Mouse (Mus musculus): ENCODE measurements around the gene Tyms.

Gene Tyms

GRCm38 (mm10) chr5:30072825-30073821 is at the start of gene Tyms:
Tyms (minus strand) TSS chr5:30073617.
- DNase-seq (ENCODE audit: low spot score in 2 of 2): peak; percentile 71 to 73

GRCm38 (mm10) chr5:30122481-30122880 is 49.1 kb upstream of the Tyms start:
- no peak for DNase-seq (ENCODE audit: low spot score in 2 of 2)

GRCm38 (mm10) chr5:30120106-30120505 is 46.7 kb upstream of the Tyms start:
- DNase-seq (ENCODE audit: low spot score in 2 of 2): no peak

- DNase-seq (ENCODE audit: low spot score in 2 of 2): no peak
These were observed 45.7 kb upstream of the Tyms start for GRCm38 (mm10) chr5:30119163-30119562.

- DNase-seq (ENCODE audit: low spot score in 2 of 2): no peak
These were observed 44.6 kb upstream of the Tyms start for GRCm38 (mm10) chr5:30118018-30118417.

DNA sequence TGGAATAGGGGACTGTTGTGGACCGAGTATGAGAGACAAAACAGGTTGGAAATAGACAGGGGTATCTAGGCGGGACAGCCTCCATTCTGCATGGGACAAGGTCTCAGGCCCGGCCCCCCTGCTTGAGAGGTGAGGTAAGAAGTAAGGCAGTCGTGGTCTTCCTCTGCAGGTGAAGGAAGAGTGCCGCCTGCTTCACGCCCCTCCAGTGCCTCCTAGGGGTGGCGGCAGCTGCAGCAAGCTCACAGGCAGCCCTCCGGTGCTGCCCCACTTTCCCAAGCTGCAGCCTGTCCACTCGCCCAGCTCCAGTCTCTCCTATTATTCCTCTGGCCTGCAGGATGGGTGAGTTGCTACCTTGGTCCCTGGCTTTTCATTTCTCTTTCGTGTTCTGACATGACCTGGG is 42.3 kb upstream of the Tyms start:
- DNase-seq (ENCODE audit: low spot score in 2 of 2): no peak

- no peak for DNase-seq (ENCODE audit: low spot score in 2 of 2)
These were observed 41.3 kb upstream of the Tyms start for GRCm38 (mm10) chr5:30114761-30115140.

- DNase-seq (ENCODE audit: low spot score in 2 of 2): no peak
These were observed 40.7 kb upstream of the Tyms start for GRCm38 (mm10) chr5:30113881-30114760.

DNA sequence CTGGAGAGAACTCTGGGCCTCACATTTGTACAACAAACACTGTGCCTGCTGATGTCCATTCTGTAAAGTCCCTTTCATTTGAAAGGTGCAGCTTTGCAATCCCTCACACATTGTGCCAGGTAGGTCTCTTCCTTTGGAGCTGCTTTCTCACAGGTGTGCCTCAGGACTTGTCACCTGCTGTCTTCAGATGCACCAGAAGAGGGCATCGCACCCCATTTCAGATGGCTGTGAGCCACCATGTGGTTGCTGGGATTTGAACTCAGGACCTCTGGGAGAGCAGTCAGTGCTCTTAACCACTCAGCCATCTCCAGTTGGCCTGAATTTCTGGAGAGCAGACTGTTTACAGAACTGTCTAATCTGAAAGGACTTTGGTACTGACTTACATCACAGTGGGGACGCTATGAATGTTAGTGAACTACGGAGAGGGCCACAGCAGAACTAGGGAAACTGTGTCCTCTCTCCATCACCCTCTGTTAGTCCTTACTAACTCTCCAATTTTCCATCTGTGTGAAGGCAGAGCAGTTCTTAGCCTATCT is 39.2 kb upstream of the Tyms start:
- DNase-seq (ENCODE audit: low spot score in 2 of 2): no peak

DNA sequence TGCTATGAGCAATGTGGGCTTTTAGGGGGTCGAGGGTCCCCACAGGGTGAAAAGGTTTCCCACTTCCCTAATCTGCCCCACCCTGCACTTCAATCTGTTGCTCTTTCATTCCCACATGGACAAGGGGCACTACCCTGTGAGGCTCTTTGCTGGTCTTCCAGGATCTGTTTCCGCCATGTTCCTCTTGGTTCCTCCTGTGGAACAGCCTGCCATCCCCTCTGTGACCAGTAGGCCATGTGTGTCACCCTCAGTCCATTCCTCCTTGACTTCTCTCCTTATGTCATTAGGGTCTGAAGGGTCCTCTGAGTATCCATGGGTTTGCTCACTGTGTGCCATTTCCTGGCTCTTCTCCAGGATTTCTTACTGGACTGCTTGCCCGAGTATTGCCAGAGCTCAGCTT is 38.4 kb upstream of the Tyms start:
- no peak for DNase-seq (ENCODE audit: low spot score in 2 of 2)

DNA sequence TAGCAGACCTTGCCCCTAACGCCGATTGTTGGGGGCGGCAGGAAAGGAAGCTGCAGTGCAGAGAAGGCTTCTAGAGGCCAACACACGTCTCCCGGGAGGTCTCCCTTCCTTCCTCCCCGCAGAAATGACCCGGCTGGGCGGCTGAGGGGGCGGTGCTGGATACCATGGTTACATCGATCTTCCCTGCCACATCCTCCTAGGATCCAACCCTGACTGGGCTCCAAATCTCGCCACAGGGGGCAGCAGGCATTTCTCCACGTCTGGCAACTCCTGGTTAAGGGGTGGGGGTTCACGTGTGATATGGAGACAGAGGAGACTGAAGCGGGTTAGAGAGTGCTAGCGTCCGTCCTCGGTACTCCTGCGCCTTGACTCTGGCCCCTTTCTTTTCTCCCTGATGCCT is 37.7 kb upstream of the Tyms start:
- DNase-seq (ENCODE audit: low spot score in 2 of 2): no peak

DNA sequence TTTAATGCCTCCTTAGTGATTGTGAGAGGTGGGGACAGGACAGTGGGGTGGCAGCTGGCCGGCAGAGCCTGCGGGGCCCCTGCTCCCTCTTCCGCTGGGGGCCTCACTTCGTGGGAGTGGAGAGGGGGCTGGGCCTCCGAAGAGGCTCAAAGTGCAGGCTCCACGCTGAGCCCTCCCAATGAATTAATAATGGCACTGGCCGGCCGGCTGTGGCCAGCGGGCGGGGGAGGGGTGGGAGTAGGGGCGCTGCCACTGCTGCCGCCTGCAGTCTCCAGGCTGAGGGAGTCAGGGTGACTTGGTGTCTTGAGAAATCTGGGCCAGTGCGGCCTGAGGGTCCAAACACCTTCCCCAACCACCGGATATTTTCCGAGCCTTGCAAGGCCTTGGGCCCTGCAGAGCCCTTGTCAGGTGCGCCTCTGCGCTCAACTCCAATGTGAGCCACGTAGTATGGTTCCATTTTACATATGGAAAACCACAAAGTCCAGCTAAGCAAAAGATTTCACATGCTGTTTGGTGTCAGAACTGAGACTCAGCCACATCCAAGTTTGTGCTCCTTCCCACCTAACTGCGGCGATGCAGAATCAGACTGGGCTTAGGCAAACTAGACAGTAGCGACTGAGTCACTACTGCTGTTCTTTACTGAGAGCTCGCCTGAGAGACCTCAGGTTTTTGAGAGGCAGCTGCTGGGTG is 37.1 kb upstream of the Tyms start:
- DNase-seq (ENCODE audit: low spot score in 2 of 2): no peak

DNA sequence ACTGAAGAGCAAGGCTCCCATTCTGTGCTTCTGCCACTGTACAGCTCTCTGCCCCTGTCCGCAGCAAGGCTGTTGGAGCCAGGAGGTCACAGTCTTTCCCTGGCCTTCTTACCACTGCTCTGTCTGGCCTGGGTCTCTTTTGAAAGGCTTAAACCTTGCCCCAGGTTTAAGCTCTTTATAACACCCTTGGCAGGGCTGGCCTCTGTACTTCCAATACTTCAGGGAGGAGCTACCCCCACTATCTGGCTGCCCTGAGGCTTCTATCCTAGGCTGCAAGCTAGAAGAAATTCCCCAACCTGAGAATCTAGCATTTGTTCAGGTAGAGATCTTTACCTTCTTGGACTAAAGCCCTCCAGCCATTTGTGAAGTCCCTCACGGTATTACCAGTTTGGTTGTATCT is 36.5 kb upstream of the Tyms start:
- DNase-seq (ENCODE audit: low spot score in 2 of 2): no peak

GRCm38 (mm10) chr5:30108233-30108632 is 34.8 kb upstream of the Tyms start:
- DNase-seq (ENCODE audit: low spot score in 2 of 2): no peak

DNA sequence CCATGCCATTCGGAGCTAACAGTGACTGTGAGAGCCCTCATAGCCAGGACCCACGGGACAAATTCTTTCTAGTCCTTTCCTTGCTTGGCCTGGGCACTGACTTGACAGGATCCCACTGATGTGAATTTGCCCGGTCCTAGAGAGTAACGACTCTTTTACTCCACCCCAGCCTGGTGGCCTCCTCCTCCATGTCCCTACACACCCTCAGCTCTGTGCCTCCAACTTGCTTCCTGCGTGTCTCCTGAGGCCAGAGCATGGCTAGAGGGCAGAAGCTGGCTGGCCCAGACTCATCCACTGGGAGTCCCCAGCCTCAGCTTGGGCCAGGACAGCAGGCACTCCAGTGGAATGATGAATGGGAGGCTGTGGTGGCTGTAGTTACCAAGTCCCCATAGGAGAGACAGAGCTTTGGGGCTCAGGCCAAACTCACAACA is 34.2 kb upstream of the Tyms start:
- no peak for DNase-seq (ENCODE audit: low spot score in 2 of 2)

GRCm38 (mm10) chr5:30107186-30107585 is 33.8 kb upstream of the Tyms start:
- no peak for DNase-seq (ENCODE audit: low spot score in 2 of 2)

DNA sequence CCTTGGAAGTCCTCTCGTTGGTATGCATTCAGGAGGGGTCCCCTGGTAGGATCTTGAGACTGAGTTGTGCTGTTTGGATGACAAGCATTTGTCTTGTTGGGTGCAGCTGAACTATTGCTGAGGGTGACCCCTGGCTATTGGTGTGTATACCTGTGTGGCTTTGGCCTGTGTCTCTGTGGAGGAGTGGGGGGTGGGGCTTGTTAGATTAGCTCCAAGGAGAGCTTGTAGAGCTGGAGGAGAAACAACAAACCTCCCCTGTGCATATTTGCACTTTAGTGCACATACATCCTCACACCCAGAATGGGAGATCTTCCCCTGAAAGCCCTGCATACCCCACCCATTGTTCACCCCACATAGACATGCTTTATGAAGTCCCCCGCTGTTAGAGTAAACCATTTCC is 33.3 kb upstream of the Tyms start:
- DNase-seq (ENCODE audit: low spot score in 2 of 2): no peak

DNA sequence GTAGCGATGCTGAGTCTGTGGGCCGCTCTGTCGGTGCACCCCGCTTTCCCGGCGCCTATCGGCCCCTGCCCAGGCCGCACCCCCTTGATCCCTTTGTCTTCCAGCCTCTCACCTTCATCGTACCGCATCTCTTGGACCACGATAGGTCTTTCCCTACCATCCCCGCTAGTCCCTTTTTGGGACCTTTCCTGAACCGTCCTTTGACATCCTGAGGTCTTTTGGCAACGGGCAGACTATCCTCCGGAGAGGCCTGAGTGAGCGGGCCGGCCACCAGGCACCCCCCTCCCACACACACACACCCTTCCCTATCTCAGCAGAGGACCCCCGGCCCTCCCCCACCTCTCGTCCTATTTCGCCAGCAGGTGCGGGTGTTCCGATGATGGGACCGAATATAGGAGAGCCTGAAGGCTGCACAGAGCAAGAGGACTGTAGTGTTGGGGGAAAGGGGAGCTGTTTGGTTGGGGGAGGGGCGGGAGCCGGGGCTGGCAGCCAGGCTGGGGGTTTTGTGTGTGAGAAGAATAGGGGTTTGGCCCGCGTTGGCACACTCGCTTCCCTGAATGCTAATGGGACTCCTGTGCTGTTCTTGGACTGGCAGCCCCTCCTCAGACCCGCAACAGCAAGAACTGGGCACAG is 32.4 kb upstream of the Tyms start, which contains the start of gene 3110082J24Rik:
Gene 3110082J24Rik, minus strand, starts transcription at position 419 of the 633 bp plus-strand sequence.
- no peak for DNase-seq (ENCODE audit: low spot score in 2 of 2)

DNA sequence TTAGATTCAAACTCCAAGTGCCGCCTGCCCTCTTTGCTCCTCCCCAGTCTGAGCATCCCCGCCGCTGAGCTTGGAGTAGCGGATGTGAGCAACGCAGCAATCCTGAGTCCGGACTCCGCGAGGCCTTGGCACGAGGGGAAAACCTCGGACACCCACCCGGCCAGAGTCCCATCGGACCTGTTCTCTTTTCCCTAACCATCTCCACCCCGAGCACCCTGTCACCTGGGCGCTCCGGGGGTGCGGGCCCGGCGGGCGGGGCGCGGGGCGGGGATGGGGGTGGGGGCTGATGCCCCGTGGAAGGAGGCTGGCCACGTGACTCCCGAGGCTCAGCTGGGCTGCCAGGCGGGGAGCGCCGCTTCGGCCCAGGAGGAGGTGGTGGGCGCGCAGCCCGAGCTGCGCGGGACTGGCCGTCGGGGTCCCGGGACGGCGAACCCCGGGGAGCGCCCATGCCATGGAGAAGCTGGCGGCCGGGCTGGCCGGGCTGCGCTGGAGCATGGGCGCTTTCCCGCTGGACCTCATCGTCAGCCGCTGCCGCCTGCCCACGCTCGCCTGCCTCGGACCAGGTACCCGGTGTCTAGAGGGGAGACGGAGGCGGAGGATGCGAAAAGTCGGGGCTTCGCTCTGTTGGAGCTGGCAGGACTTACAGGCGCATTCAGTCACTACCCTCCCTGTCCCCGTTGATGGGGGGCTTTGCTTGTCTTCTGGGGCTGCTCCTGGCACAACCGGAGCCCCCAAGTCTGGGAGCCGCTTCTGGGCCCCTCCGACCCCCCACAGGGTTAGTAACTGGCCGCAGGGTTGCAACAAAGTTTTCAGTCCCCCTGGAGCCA is 31.6 kb upstream of the Tyms start, which contains the start of gene Garem2:
Gene Garem2, plus strand, starts transcription at position 321 of the 827 bp plus-strand sequence.
- no peak for DNase-seq (ENCODE audit: low spot score in 2 of 2)

DNA sequence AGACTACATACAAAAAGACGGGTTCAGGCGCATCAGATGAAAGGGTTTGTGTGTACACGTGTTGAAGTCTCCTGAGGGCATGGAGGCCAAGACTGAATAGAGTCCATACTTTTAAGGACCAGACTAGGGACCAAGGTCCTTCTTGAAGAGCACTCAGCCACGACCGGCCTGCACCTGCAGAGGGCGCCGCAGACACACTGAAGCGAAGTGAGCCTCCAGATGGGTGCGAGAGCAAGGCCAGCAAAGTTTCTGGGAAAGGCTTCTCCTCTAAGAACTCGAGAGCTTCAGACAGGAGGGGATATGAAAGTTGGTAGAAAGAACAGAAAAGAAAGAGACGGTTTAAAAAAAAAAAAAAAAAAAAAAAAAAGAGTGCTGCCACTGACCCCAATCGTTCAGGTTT is 30.9 kb upstream of the Tyms start:
- DNase-seq (ENCODE audit: low spot score in 2 of 2): no peak
